Mouse (Mus musculus): ENCODE measurements around the gene Olfr520. TPM values are rescaled to one million over a fixed set of nuclear protein-coding genes. Genes with fewer than 3 reads are reported as not detected.

Olfr520 gene
- polyA plus RNA-seq, 1 experiment, result not detected

GRCm38 (mm10) chr7:99781916-99782315 is 51.8 kb downstream of the Olfr520 start:
- H3K36me3 ChIP-seq (ENCODE audit: control insufficient read depth, insufficient read depth, low read length), result no peaks in the 10 kb centered on the region
- H3K4me1 ChIP-seq (ENCODE audit: control insufficient read depth, insufficient read depth, insufficient read length, low read length), result no peaks in the 10 kb centered on the region
- no peak overlapping the region for H3K4me3 ChIP-seq (ENCODE audit: low read depth, low read length)
- TF ChIP-seq CTCF (IDR thresholded peaks at IDR 0.05; ENCODE audit: extremely low read depth, insufficient read length, insufficient replicate concordance, low read depth, low read length) (no peak), POLR2A (IDR thresholded peaks at IDR 0.05; ENCODE audit: low read depth, low read length) (no peak)
- no peaks in the 10 kb centered on the region for H3K27me3 ChIP-seq (ENCODE audit: control insufficient read depth, insufficient read depth, low read length)
- no peak overlapping the region for H3K27ac ChIP-seq (ENCODE audit: insufficient read depth, low read depth, low read length)
- WGBS, result 59% methylated on average over 2 of the region's 2 CpGs

- 81% methylated on average over 7 of the region's 7 CpGs for WGBS
- Histone ChIP-seq H3K27me3 (ENCODE audit: control insufficient read depth, insufficient read depth, low read length) (no peaks in the 10 kb centered on the region), H3K4me3 (ENCODE audit: low read depth, low read length) (no peak overlapping the region), H3K4me1 (ENCODE audit: control insufficient read depth, insufficient read depth, insufficient read length, low read length) (no peaks in the 10 kb centered on the region), H3K36me3 (ENCODE audit: control insufficient read depth, insufficient read depth, low read length) (no peaks in the 10 kb centered on the region), H3K27ac (ENCODE audit: insufficient read depth, low read depth, low read length) (no peak overlapping the region)
- TF ChIP-seq CTCF (IDR thresholded peaks at IDR 0.05; ENCODE audit: extremely low read depth, insufficient read length, insufficient replicate concordance, low read depth, low read length) (no peak), POLR2A (IDR thresholded peaks at IDR 0.05; ENCODE audit: low read depth, low read length) (no peak)
Measured at GRCm38 (mm10) chr7:99783421-99783820, 53.3 kb downstream of the Olfr520 start.

- WGBS, result 80% methylated on average over 3 of the region's 3 CpGs
- H3K36me3 ChIP-seq (ENCODE audit: control insufficient read depth, insufficient read depth, low read length), result no peaks in the 10 kb centered on the region
- no peaks in the 10 kb centered on the region for H3K27me3 ChIP-seq (ENCODE audit: control insufficient read depth, insufficient read depth, low read length)
- H3K27ac ChIP-seq (ENCODE audit: insufficient read depth, low read depth, low read length), result no peak overlapping the region
- H3K4me1 ChIP-seq (ENCODE audit: control insufficient read depth, insufficient read depth, insufficient read length, low read length), result no peaks in the 10 kb centered on the region
- H3K4me3 ChIP-seq (ENCODE audit: low read depth, low read length), result no peak overlapping the region
- TF ChIP-seq CTCF (IDR thresholded peaks at IDR 0.05; ENCODE audit: extremely low read depth, insufficient read length, insufficient replicate concordance, low read depth, low read length), result no peak
- no peak for TF ChIP-seq POLR2A (IDR thresholded peaks at IDR 0.05; ENCODE audit: low read depth, low read length)
Measured at GRCm38 (mm10) chr7:99785553-99785952, 55.5 kb downstream of the Olfr520 start.

Other genes starting within 250 kb of the Olfr520 start
- gene Rps3, start 246.5 kb upstream of the Olfr520 start, polyA plus RNA-seq (2012; rRNA removed), result 139 and 203 TPM in 2 replicates
- gene Arrb1, start 194.8 kb upstream of the Olfr520 start, polyA plus RNA-seq (2012; rRNA removed), result 34.3 and 66.7 TPM in 2 replicates
- 2.7 and 2.8 TPM in 2 replicates for gene Tpbgl, start 103.2 kb upstream of the Olfr520 start, polyA plus RNA-seq (2012; rRNA removed)
- 19.3 and 28.3 TPM in 2 replicates for gene Slco2b1, start 18.9 kb upstream of the Olfr520 start, polyA plus RNA-seq (2012; rRNA removed)
- gene Olfr521, start 33.2 kb downstream of the Olfr520 start, polyA plus RNA-seq (2012; rRNA removed), result not detected in 2 replicates
- 0.82 and 1.3 TPM in 2 replicates for gene Neu3, start 98.1 kb downstream of the Olfr520 start, polyA plus RNA-seq (2012; rRNA removed)
- gene Xrra1, start 128.8 kb downstream of the Olfr520 start, polyA plus RNA-seq (2012; rRNA removed), result 0.05 TPM in 1 of 2 replicates, not detected in the other
- gene Spcs2, start 133.2 kb downstream of the Olfr520 start, polyA plus RNA-seq (2012; rRNA removed), result 6.3 and 12.0 TPM in 2 replicates

Measured in small intestine, adult 2 months (tissue).